Mouse (Mus musculus) cerebellum, adult 2 months (tissue): ENCODE data around the gene Ttll11. TPM values are rescaled to one million over a fixed set of nuclear protein-coding genes. Genes with fewer than 3 reads are reported as not detected.

ENCODE experiments used
- DNase-seq, 2 experiments: peaks; one replicate each; pipeline ENCODE4 v3.0.0; 2021
- H3K27ac ChIP-seq: fragments of 200-500 bp; 2 replicates; pipeline ENCODE4 v1.5.1; 2012; ENCODE audit warnings: low read length, control low read depth, inconsistent platforms; ENCODE audit not compliant: insufficient read depth
- H3K27me3 ChIP-seq: fragments of 200-500 bp; 2 replicates; pipeline ENCODE4 v1.6.1; 2012; ENCODE audit warnings: inconsistent platforms, mild to moderate bottlenecking, low read length, moderate library complexity; ENCODE audit not compliant: control insufficient read depth, insufficient read depth
- H3K4me1 ChIP-seq: fragments of 200-500 bp; 2 replicates; pipeline ENCODE4 v1.6.1; 2011; ENCODE audit warnings: low read length; ENCODE audit not compliant: control insufficient read depth, insufficient read depth
- H3K4me3 ChIP-seq: fragments of 200-500 bp; replicated peaks from 2 replicates; pipeline ENCODE3; 2011; ENCODE audit warnings: mild to moderate bottlenecking, low read depth, low read length, control low read depth; ENCODE audit not compliant: insufficient read depth
- CTCF ChIP-seq: fragments of 200-500 bp; IDR thresholded peaks from 2 replicates; pipeline ENCODE4 v1.5.1; 2011; ENCODE audit warnings: low read depth, mild to moderate bottlenecking, control low read depth, low read length, moderate library complexity, borderline replicate concordance; ENCODE audit not compliant: insufficient read depth
- POLR2A ChIP-seq: fragments of 200-500 bp; IDR thresholded peaks from 2 replicates; pipeline ENCODE4 v1.6.1; 2011; ENCODE audit warnings: low read length, control low read depth, borderline replicate concordance; ENCODE audit not compliant: insufficient read depth
- WGBS: fragments of 180-500 bp; shearing (Covaris S2); methylation state at CpG from one replicate; pipeline ENCODE4 v1.1.7; 2018; 5-methylcytosine and 5-hydroxymethylcytosine counted together
- polyA plus RNA-seq: library from polyadenylated mRNA; depleted of rRNA; stranded (reverse); fragments of >200 nt; gene quantifications from 2 replicates; pipeline ENCODE4 v1.2.3, GENCODE M21; 2012

Ttll11 gene
- polyA plus RNA-seq, 1 experiment = 21.4 TPM

DNA sequence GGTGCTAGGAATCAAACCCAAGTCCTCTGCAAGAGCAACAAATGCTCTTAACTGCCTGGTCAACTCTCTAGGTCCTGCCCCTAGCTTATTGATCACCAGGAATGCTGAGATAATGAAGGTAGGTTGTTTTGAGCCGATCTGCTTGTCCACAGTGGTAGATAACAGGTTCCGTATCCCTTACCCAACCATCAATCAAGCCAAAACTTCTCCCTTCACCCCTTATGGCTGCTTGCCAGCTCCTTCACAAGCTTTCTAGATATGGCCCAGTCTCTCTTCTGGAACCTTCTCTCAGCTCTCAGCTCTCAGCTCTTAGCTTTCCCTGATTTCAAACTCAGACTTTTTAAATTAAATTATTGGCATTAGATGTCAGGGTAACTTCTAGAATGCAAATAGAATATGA lies 85.2 kb downstream of the Ttll11 start:
- TF ChIP-seq CTCF = no peak
- no peak for TF ChIP-seq POLR2A
- Histone ChIP-seq H3K4me1 (no peaks in the 10 kb centered on the region; the same call in 1 of the 2 replicates), H3K27ac (no peak overlapping the region), H3K27me3 (no peaks in the 10 kb centered on the region), H3K4me3 (no peak overlapping the region)
- WGBS = 93% methylated on average over 2 of the region's 2 CpGs
- no peak for DNase-seq

DNA sequence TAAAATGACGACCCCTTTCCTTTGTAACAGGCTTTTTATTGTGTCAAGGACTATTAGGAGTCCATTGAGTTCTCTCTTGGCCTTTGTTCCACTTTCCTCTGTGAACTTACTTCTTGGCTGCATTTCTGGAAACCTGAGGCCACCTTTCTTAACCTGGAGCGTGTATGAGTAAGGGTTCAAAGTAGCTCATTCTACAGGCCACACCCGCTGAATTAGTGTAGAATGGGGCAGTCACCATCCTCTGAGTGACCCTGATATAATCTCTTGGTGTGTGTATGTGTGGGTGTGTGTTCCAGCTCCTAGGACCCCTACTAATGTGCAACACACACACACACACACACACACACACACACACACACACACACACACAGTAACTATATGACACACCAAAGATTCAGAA lies 89.1 kb downstream of the Ttll11 start:
- Histone ChIP-seq H3K27ac (no peak overlapping the region), H3K27me3 (no peaks in the 10 kb centered on the region), H3K4me3 (no peak overlapping the region), H3K4me1 (no peaks in the 10 kb centered on the region; the same call in 1 of the 2 replicates)
- 83% methylated on average over 3 of the region's 3 CpGs for whole genome bisulfite sequencing
- DNase-seq = no peak
- no peak for TF ChIP-seq POLR2A
- no peak for TF ChIP-seq CTCF

DNA sequence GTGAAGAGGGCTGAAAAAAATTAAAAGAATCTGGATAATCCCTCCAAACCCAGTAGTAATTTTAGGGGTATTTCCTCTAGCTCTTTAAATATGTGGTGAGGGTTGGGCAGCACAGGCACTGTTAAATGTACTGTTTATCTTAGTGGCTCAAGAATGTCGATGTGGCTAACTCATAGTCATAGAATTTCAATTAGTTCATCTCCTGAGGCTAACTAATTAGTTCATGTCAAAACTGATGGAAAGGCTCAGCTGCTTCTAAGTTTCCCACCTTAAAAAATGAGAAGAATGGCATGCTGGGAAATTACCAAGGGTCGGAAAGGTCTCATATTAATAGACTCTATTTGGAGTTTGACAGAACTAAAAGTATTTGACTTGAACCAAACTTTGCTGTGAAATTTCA lies 89.9 kb downstream of the Ttll11 start:
- H3K4me1 ChIP-seq = no peaks in the 10 kb centered on the region; the same call in 1 of the 2 replicates
- 59% methylated on average over 2 of the region's 2 CpGs for WGBS
- no peak for TF ChIP-seq POLR2A
- no peak for TF ChIP-seq CTCF

DNA sequence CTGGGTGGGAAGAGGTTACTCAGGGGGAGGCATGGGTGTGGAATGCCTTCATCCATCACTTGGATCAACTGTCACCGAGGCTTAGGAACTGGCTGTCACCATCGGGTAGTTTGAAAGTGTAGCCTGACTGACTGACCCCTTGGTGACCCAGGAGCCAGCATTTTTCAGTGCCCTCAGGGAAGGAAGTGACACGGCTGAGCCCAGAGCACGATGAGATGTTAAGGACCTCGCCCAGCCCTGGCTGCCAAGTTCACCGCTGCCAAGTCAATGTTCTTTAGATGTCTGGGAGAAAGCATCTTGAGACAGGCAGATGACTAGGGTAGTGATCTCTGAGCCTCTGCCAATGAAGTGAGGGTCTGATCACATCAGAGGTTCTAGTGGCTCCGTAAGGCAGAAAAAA lies 95.4 kb downstream of the Ttll11 start:
- no peak for DNase-seq
- no peak for TF ChIP-seq POLR2A
- no peak for TF ChIP-seq CTCF
- no peaks in the 10 kb centered on the region for H3K27me3 ChIP-seq

More for the DNA sequence above, 89.9 kb downstream of the Ttll11 start:
- no peak overlapping the region for H3K27ac ChIP-seq
- DNase-seq = no peak
- no peaks in the 10 kb centered on the region for H3K27me3 ChIP-seq
- no peak overlapping the region for H3K4me3 ChIP-seq

DNA sequence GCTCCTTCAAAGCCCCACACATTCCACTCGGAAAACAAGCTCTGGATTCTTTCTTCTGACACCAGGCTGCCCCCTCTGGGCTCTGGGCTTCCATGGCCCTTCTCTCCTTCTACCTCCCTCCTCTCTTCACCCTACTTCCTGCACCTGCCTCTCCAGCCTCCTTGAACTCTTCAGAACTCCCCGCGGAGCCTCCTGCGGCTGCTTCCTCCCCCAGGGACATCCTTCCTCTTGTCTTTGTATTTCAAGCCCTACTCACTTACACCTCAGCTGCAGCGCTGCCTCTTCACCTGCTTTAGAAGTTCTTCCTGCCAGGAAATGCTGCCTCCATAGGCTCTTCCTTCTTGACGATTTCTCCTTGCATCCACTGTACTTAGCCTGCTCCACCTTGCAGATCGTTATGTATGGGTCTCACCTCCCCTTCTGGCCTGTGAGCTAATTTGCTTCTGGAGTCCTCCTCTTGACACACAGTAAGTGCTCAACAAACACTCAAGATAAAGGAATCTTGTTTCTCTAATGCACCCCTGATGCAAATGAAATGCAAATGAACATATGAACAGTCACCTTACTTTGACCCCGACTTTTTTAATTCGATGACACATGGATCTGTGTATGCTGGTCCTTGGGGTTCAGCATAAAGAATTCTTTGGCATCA lies 97.3 kb downstream of the Ttll11 start:
- no peaks in the 10 kb centered on the region for H3K27me3 ChIP-seq
- peaks cover 7% of the 10 kb centered on the region for H3K4me1 ChIP-seq
- DNase-seq = no peak
- TF ChIP-seq CTCF = no peak
- TF ChIP-seq POLR2A = no peak
- no peak overlapping the region for H3K27ac ChIP-seq
- no peak overlapping the region for H3K4me3 ChIP-seq
- WGBS = 72% methylated on average over 9 of the region's 9 CpGs

More for the DNA sequence above, 95.4 kb downstream of the Ttll11 start:
- WGBS = 71% methylated on average over 7 of the region's 7 CpGs
- Histone ChIP-seq H3K27ac (no peak overlapping the region), H3K4me1 (peaks cover 7% of the 10 kb centered on the region), H3K4me3 (no peak overlapping the region)

DNA sequence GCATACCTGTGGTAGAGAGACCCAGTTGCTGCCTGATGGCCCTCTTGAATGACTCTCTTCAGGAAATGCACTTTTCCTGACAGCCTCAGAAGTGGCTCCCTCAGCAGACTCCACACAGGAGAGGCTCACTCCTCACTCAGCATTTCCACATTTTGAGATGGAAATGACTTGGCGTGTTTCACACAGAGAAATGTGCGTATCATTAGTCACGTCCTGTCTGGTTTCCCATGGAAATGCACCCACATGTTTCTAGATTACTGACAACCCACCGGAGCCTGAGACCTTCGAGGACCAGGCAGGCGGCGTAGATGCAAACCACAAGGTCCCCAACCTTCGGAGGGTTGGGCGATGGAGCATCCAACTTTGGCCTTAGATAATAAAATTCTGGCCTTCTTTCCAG lies 97.8 kb downstream of the Ttll11 start:
- 86% methylated on average over 9 of the region's 9 CpGs for WGBS
- no peak for TF ChIP-seq CTCF
- no peak for TF ChIP-seq POLR2A
- no peak for DNase-seq
- H3K4me1 ChIP-seq = peaks cover 7% of the 10 kb centered on the region
- no peaks in the 10 kb centered on the region for H3K27me3 ChIP-seq
- no peak overlapping the region for H3K27ac ChIP-seq
- no peak overlapping the region for H3K4me3 ChIP-seq

DNA sequence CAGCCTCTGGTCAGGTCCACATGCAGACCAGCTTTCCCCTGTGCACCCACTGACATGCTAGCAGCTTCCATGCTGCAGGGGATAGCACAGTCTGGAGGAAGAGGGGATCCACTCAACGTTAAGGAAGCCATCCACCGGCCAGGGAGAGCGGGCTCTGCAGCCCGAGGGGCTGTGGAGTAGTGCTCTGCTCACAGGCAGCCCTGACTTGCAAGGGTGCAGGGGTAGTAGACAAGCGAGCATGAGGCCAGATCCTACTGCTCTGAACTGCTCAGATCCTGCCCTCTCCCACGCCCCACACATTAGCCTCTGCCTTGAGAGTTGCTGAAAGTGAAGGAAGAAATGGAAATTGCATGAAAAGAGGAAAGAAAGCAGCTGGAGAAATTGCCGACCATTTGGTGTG lies 99.4 kb downstream of the Ttll11 start:
- no peak for DNase-seq
- Histone ChIP-seq H3K4me1 (peaks cover 7% of the 10 kb centered on the region), H3K27ac (no peak overlapping the region), H3K27me3 (no peaks in the 10 kb centered on the region), H3K4me3 (no peak overlapping the region)
- TF ChIP-seq POLR2A = no peak
- TF ChIP-seq CTCF = no peak
- WGBS = 75% methylated on average over 7 of the region's 7 CpGs

DNA sequence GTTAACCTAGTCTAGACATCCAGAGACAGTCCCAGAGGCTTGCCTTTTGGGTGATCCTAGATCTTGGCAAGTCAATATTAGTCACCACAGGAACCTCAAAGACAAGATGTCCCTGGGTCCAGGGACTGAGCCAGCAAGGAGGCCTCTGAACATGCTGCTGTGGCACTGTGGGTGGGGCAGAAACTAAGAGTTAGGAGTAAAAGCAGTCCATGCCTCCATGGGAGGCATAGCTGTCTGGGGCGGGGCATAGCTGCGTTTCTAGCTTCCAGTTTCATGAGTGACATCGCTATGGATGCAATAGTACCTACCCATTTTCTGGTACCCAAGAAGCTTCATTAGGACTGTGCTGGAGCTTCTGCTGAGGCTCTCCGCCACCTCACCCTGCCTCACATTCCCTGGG lies 99.8 kb downstream of the Ttll11 start:
- DNase-seq = no peak
- peaks cover 7% of the 10 kb centered on the region for H3K4me1 ChIP-seq
- H3K4me3 ChIP-seq = no peak overlapping the region
- WGBS = 77% methylated on average over 4 of the region's 4 CpGs
- no peak overlapping the region for H3K27ac ChIP-seq
- no peak for TF ChIP-seq POLR2A
- no peak for TF ChIP-seq CTCF
- H3K27me3 ChIP-seq = no peaks in the 10 kb centered on the region
